Mouse (Mus musculus) E14TG2a.4 (cell line): Measurements from ENCODE around the gene Dnah6.

Source experiments
- CTCF ChIP-seq: conservative IDR thresholded peaks from 2 replicates; pipeline ENCODE4 v1.5.1; 2014; ENCODE audit warnings: low read length
- NANOG ChIP-seq: IDR thresholded peaks from 2 replicates; pipeline ENCODE4 v1.6.1; 2014; ENCODE audit warnings: borderline replicate concordance, low read length, mixed read lengths
- POU5F1 ChIP-seq: IDR thresholded peaks from 2 replicates; pipeline ENCODE4 v1.6.1; 2014; ENCODE audit warnings: low read length, borderline replicate concordance

- TF ChIP-seq CTCF (no peak), NANOG (no peak), POU5F1 (no peak)
Measured at GRCm38 (mm10) chr6:73252396-73252795, 30.9 kb upstream of the Dnah6 start.
